Mouse (Mus musculus): Measurements from ENCODE around the gene Znrf4.

DNA sequence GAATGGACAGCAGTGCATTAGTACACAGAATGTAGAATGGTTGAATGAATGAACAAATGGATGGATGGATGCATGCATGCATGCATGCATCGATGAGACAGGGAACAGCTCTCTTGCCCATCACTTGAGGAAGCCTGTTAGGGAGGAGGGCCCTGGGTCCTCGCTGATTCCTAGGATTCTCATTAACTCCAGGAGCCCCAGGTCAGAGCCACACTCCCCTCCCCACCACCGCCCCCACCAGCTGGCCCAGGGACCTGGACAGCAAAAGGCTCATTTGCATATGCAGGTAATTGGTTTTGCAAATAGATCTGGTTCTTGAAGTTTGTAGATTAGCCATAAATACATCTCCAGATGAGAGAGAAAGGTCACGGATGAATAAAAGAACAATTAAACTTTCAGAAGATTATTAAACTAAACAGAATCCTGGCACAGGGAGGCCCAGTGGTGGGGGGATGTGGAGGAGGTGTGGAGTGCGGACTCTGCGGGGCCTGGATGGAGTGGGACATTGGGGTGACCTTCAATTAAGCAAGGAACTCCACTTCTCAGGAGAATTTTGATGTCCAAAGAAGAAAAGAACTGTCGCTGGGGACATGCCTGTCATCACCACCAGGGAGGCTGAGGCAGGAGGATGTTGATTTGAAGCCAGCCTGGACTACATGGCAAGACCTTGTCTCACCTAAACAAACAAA is 32.6 kb upstream of the Znrf4 start:
- TF ChIP-seq CTCF (IDR thresholded peaks at IDR 0.05; ENCODE audit: low read depth, low read length) (no peak), POLR2A (IDR thresholded peaks at IDR 0.05; ENCODE audit: extremely low read depth, insufficient read depth, low read length) (no peak)
